In the genomic region with DNA sequence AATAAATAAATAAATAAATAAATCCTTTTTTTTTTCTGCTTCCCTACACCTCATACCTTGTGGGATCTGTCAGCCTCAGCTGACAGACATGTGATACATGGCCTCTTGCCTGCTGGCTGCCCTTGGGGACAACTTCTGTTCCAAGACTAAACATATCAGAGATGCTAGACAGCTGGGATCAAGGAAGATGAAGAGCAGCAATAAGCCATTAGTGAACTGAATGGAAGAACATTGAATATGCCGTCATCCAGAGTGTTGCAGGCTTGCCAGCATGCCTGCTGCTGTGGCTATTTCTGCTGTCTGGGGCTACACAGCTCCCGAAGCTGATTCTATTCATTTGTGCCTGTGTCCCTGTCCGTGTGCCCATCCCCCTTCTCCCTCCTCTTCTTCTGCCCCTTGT, we compare ENCODE assay signal across 23 mouse cellular contexts. TPM values are rescaled to one million over a fixed set of nuclear protein-coding genes. Genes with fewer than 3 reads are reported as not detected.
A peak's percentile ranks its signal among the peaks of the same experiment; 100 is the strongest.
DNase-seq lines count a peak whose midpoint lies in the region; ATAC-seq and TF ChIP-seq lines count a peak whose summit lies in the region.
"Had no signal": no experiment of that assay in that cellular context is flagged by ENCODE, and none has a peak within 500 bp of the region (broad histone marks: within the 10 kb centered on the region; RNA-seq: fewer than 3 reads in every experiment).

No protein-coding gene starts in this region.

- peak; percentile 29 to 48 for DNase-seq in cerebellum, postnatal 10 days
- DNase-seq in cerebellum, adult 2 months, result no peak
- no peak for DNase-seq in hindbrain, embryonic 11.5 days (ENCODE audit: low spot score)
- peak; percentile 80 to 89 for DNase-seq in heart, postnatal 10 days
- peak; percentile 34 for DNase-seq in lung, postnatal 25 days (ENCODE audit: low spot score)
- no peak for DNase-seq in frontal cortex, postnatal 36 days (ENCODE audit: low spot score in 2 of 2)
- no peak for DNase-seq in left cerebral cortex, postnatal 4 days
- DNase-seq: adrenal gland, postnatal 25 days; cerebellum, adult 11-12 months; forebrain, postnatal 0 days; kidney, adult 18-20 months; kidney, postnatal 10 days; layer of hippocampus, postnatal 36 days; right cerebral cortex, postnatal 14 days had no signal

- no peaks in the 10 kb centered on the region for H3K9me3 ChIP-seq in hindbrain, embryonic 16.5 days (ENCODE audit: control insufficient read depth, low read length)
- no peaks in the 10 kb centered on the region for H3K9me3 ChIP-seq in hindbrain, embryonic 11.5 days (ENCODE audit: control insufficient read depth, low read length)
- H3K9me3 ChIP-seq: liver, embryonic 15.5 days; midbrain, embryonic 13.5 days; stomach, embryonic 15.5 days had no signal

- no peaks in the 10 kb centered on the region for H3K27me3 ChIP-seq in cerebellum, adult 2 months (ENCODE audit: control insufficient read depth, insufficient read depth, low read length)
- no peaks in the 10 kb centered on the region for H3K27me3 ChIP-seq in hindbrain, embryonic 16.5 days (replicated peaks; ENCODE audit: control insufficient read depth, insufficient read depth, low read length)
- no peaks in the 10 kb centered on the region for H3K27me3 ChIP-seq in hindbrain, embryonic 11.5 days (ENCODE audit: control insufficient read depth, insufficient read depth, low read length)
- H3K27me3 ChIP-seq: limb, embryonic 15.5 days; stomach, embryonic 15.5 days had no signal

- H3K9ac ChIP-seq in hindbrain, embryonic 16.5 days (ENCODE audit: low read depth, low read length), result no peak overlapping the region
- H3K9ac ChIP-seq in hindbrain, embryonic 11.5 days (ENCODE audit: low read depth, low read length), result no peak overlapping the region
- H3K9ac ChIP-seq: forebrain, postnatal 0 days; limb, embryonic 15.5 days; liver, embryonic 15.5 days; midbrain, embryonic 13.5 days; stomach, embryonic 15.5 days had no signal

- H3K4me3 ChIP-seq in cerebellum, adult 2 months (replicated peaks; ENCODE audit: insufficient read depth, low read depth, low read length), result no peak overlapping the region
- no peak overlapping the region for H3K4me3 ChIP-seq in hindbrain, embryonic 16.5 days (ENCODE audit: low read length)
- H3K4me3 ChIP-seq in hindbrain, embryonic 11.5 days (ENCODE audit: low read depth, low read length), result no peak overlapping the region
- H3K4me3 ChIP-seq: forebrain, embryonic 10.5 days; hindbrain, embryonic 10.5 days; layer of hippocampus, adult 2 months; limb, embryonic 15.5 days; liver, embryonic 15.5 days; midbrain, embryonic 13.5 days; stomach, embryonic 15.5 days had no signal

- TF ChIP-seq CTCF in cerebellum, adult 2 months (IDR thresholded peaks at IDR 0.05; ENCODE audit: borderline replicate concordance, insufficient read depth, low read depth, low read length), result no peak

- 32% methylated on average over 3 of the region's 3 CpGs for whole genome bisulfite sequencing in cerebellum, adult 2 months
- 57% methylated on average over 3 of the region's 3 CpGs for WGBS in hindbrain, embryonic 16.5 days
- WGBS in hindbrain, embryonic 11.5 days, result 68% methylated on average over 3 of the region's 3 CpGs

- no peaks in the 10 kb centered on the region for H3K4me1 ChIP-seq in cerebellum, adult 2 months (ENCODE audit: control insufficient read depth, insufficient read depth, low read length)
- H3K4me1 ChIP-seq in hindbrain, embryonic 16.5 days (ENCODE audit: control insufficient read depth, insufficient read depth, low read depth, low read length), result no peaks in the 10 kb centered on the region
- H3K4me1 ChIP-seq in hindbrain, embryonic 11.5 days (replicated peaks; ENCODE audit: control insufficient read depth, insufficient read depth, low read length), result no peaks in the 10 kb centered on the region
- H3K4me1 ChIP-seq: forebrain, embryonic 10.5 days; hindbrain, embryonic 10.5 days; limb, embryonic 15.5 days; liver, embryonic 15.5 days; midbrain, embryonic 13.5 days; stomach, embryonic 15.5 days had no signal

- H3K27ac ChIP-seq in cerebellum, adult 2 months (ENCODE audit: insufficient read depth, low read length), result no peak overlapping the region
- no peak overlapping the region for H3K27ac ChIP-seq in hindbrain, embryonic 16.5 days (ENCODE audit: low read depth, low read length)
- no peak overlapping the region for H3K27ac ChIP-seq in hindbrain, embryonic 11.5 days (ENCODE audit: low read depth, low read length)
- H3K27ac ChIP-seq: forebrain, embryonic 10.5 days; hindbrain, embryonic 10.5 days; layer of hippocampus, adult 2 months; limb, embryonic 15.5 days; liver, embryonic 15.5 days; midbrain, embryonic 13.5 days; stomach, embryonic 15.5 days had no signal

- ATAC-seq in hindbrain, embryonic 16.5 days, result 0 out of 2 replicates have a peak, but pooled peaks have one; percentile 42
- no peak for ATAC-seq in hindbrain, embryonic 11.5 days (ENCODE audit: low FRiP score)
- ATAC-seq: forebrain, postnatal 0 days; midbrain, embryonic 13.5 days; Patski had no signal

- intact Hi-C loops in heart, postnatal 10 days (cut with DNase I), result no loop called here
- intact Hi-C loops in left cerebral cortex, postnatal 4 days (cut with DNase I), result no loop called here

- no peak for TF ChIP-seq POLR2A in cerebellum, adult 2 months (IDR thresholded peaks at IDR 0.05; ENCODE audit: borderline replicate concordance, insufficient read depth, low read length)

- H3K4me2 ChIP-seq in hindbrain, embryonic 16.5 days (ENCODE audit: low read length), result no peak overlapping the region
- H3K4me2 ChIP-seq in hindbrain, embryonic 11.5 days (replicated peaks; ENCODE audit: low read depth, low read length), result no peak overlapping the region
- H3K4me2 ChIP-seq: limb, embryonic 15.5 days; liver, embryonic 15.5 days; midbrain, embryonic 13.5 days; stomach, embryonic 15.5 days had no signal

- H3K36me3 ChIP-seq in hindbrain, embryonic 16.5 days (ENCODE audit: control insufficient read depth, insufficient read depth, low read length), result no peaks in the 10 kb centered on the region
- no peaks in the 10 kb centered on the region for H3K36me3 ChIP-seq in hindbrain, embryonic 11.5 days (ENCODE audit: control insufficient read depth, insufficient read depth, low read length)
- H3K36me3 ChIP-seq: forebrain, embryonic 10.5 days; hindbrain, embryonic 10.5 days; limb, embryonic 15.5 days; liver, embryonic 15.5 days; midbrain, embryonic 13.5 days; stomach, embryonic 15.5 days had no signal

RNA-seq across cellular contexts. Expression of gene Tmed4, which starts 8.3 kb away (rescaled TPM):
- 185 and 188 TPM in 2 replicates for polyA plus RNA-seq in cerebellum, adult 2 months (2012; rRNA removed)
- 111 and 119 TPM in 2 replicates for polyA plus RNA-seq in hindbrain, embryonic 16.5 days (2015; fragmentation: Nextera tagmentation; extraction: Ambion mirVana)
- 152 and 166 TPM in 2 replicates for polyA plus RNA-seq in hindbrain, embryonic 11.5 days (2014; fragmentation: Nextera tagmentation; extraction: Ambion mirVana)
- 10 to 100 TPM; 78.1 to 82.9 TPM for total RNA-seq in heart, postnatal 10 days (2021)
- 10 to 100 TPM; 57.5 to 62.8 TPM for total RNA-seq in left cerebral cortex, postnatal 4 days (2021)

RNA-seq across cellular contexts. Expression of gene Ogdh, which starts 8.5 kb away (rescaled TPM):
- 232 and 235 TPM in 2 replicates for polyA plus RNA-seq in cerebellum, adult 2 months (2012; rRNA removed)
- polyA plus RNA-seq in hindbrain, embryonic 16.5 days (2015; fragmentation: Nextera tagmentation; extraction: Ambion mirVana), result 142 and 153 TPM in 2 replicates
- polyA plus RNA-seq in hindbrain, embryonic 11.5 days (2014; fragmentation: Nextera tagmentation; extraction: Ambion mirVana), result 70.2 and 82.1 TPM in 2 replicates
- total RNA-seq in heart, postnatal 10 days (2021), result 1,000 to 10,000 TPM; 1,296 to 1,304 TPM
- 100 to 1,000 TPM; 146 to 159 TPM for total RNA-seq in left cerebral cortex, postnatal 4 days (2021)

RNA-seq across cellular contexts. Expression of gene Ddx56, which starts 15.4 kb away (rescaled TPM):
- 48.5 and 49.4 TPM in 2 replicates for polyA plus RNA-seq in cerebellum, adult 2 months (2012; rRNA removed)
- 69.5 and 71.3 TPM in 2 replicates for polyA plus RNA-seq in hindbrain, embryonic 16.5 days (2015; fragmentation: Nextera tagmentation; extraction: Ambion mirVana)
- 93.9 and 103 TPM in 2 replicates for polyA plus RNA-seq in hindbrain, embryonic 11.5 days (2014; fragmentation: Nextera tagmentation; extraction: Ambion mirVana)
- 10 to 100 TPM; 33.3 to 34.4 TPM for total RNA-seq in heart, postnatal 10 days (2021)
- total RNA-seq in left cerebral cortex, postnatal 4 days (2021), result 10 to 100 TPM; 47.9 to 50.8 TPM

RNA-seq across cellular contexts. Expression of gene Npc1l1, which starts 53.0 kb away (rescaled TPM):
- polyA plus RNA-seq in cerebellum, adult 2 months (2012; rRNA removed), result 1.2 and 1.3 TPM in 2 replicates
- 0.04 TPM in 1 of 2 replicates, not detected in the other for polyA plus RNA-seq in hindbrain, embryonic 16.5 days (2015; fragmentation: Nextera tagmentation; extraction: Ambion mirVana)
- polyA plus RNA-seq in hindbrain, embryonic 11.5 days (2014; fragmentation: Nextera tagmentation; extraction: Ambion mirVana), result not detected in 2 replicates
- not detected for total RNA-seq in heart, postnatal 10 days (2021)
- total RNA-seq in left cerebral cortex, postnatal 4 days (2021), result under 1 TPM; 0.08 TPM
- total RNA-seq: adrenal gland, postnatal 25 days; forebrain, postnatal 0 days had no signal
- polyA plus RNA-seq: forebrain, embryonic 10.5 days; forebrain, postnatal 0 days had no signal

Comparison
In these comparisons a context has a peak if more than half of its experiments do, and no peak if none do; other contexts are left out.
1. DNase-seq: peak in cerebellum, postnatal 10 days (2 of 2), heart, postnatal 10 days (2 of 2) and lung, postnatal 25 days (single experiment); none in cerebellum, adult 2 months (0 of 2), hindbrain, embryonic 11.5 days (single experiment), frontal cortex, postnatal 36 days (0 of 2) and left cerebral cortex, postnatal 4 days (single experiment).